Mouse (Mus musculus): ENCODE measurements around the gene Nostrin.

DNA sequence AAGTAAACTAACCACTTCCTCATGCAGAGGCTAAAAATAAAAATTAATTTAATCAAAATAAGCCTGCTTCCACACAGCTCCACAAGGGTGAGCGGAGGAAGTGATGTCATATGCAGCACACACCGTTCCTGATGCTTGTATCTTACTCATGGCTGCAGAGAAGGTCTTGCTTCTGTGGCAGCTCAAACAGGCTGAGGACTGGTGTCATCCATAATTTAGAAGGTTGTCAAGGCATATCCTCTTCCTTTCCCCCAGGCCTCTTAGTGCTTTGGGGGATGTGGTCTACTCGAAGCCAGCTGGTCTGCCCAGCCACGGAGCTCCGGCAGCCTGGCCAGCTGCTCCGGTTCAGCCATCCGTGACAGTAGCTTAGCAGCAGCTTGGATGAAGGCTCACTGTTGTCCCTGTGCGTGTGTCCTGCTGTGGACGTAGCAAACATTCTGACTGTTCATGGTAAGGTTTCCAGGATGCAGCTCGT lies 6.6 kb upstream of the Nostrin start:
- no peak for TF ChIP-seq CTCF (IDR thresholded peaks at IDR 0.05; ENCODE audit: borderline replicate concordance, insufficient read depth, low read length)
- no peak for TF ChIP-seq POLR2A (IDR thresholded peaks at IDR 0.05; ENCODE audit: low read depth, low read length)
